Mouse (Mus musculus) testis, adult 2 months (tissue): ENCODE measurements at regions not wholly inside any gene's neighbourhood (a gene's known extent, or its start where the extent isn't known, plus 50 kb on each side); places are given as distances from the start of the nearest gene placed in this dataset.

Experiments used
- H3K27ac ChIP-seq: fragments of 200-500 bp; 2 replicates; pipeline ENCODE4 v1.5.1; 2012; ENCODE audit warnings: low read depth, low read length; ENCODE audit not compliant: control insufficient read depth, insufficient read depth
- H3K27me3 ChIP-seq: fragments of 200-500 bp; 2 replicates; pipeline ENCODE4 v1.6.1; 2012; ENCODE audit warnings: mild to moderate bottlenecking, low read length, moderate library complexity; ENCODE audit not compliant: control insufficient read depth, insufficient read depth
- H3K36me3 ChIP-seq: fragments of 200-500 bp; 2 replicates; pipeline ENCODE4 v1.6.1; 2012; ENCODE audit warnings: mild to moderate bottlenecking, low read length; ENCODE audit not compliant: control insufficient read depth, insufficient read depth
- H3K4me1 ChIP-seq: fragments of 200-500 bp; 2 replicates; pipeline ENCODE4 v1.6.1; 2012; ENCODE audit warnings: low read length; ENCODE audit not compliant: control insufficient read depth, insufficient read depth
- H3K4me3 ChIP-seq: fragments of 200-500 bp; 2 replicates; pipeline ENCODE4 v1.5.1; 2012; ENCODE audit warnings: low read depth, mild to moderate bottlenecking, low read length, moderate library complexity, mixed read lengths; ENCODE audit not compliant: control insufficient read depth
- CTCF ChIP-seq: fragments of 200-500 bp; IDR thresholded peaks from 2 replicates; pipeline ENCODE4 v1.5.1; 2012; ENCODE audit warnings: low read depth, mild to moderate bottlenecking, inconsistent platforms, low read length, moderate library complexity; ENCODE audit not compliant: control insufficient read depth, insufficient read depth, insufficient replicate concordance
- POLR2A ChIP-seq: fragments of 200-500 bp; IDR thresholded peaks from 2 replicates; pipeline ENCODE4 v1.6.1; 2012; ENCODE audit warnings: low read depth, mild to moderate bottlenecking, inconsistent platforms, low read length, moderate library complexity; ENCODE audit not compliant: control insufficient read depth

GRCm38 (mm10) chr11:48051156-48051866 is 62.5 kb upstream of the Sgcd start:
- H3K36me3 ChIP-seq = no peaks in the 10 kb centered on the region
- no peaks in the 10 kb centered on the region for H3K4me1 ChIP-seq
- no peak overlapping the region for H3K27ac ChIP-seq
- no peaks in the 10 kb centered on the region for H3K27me3 ChIP-seq
- H3K4me3 ChIP-seq = no peak overlapping the region
- TF ChIP-seq POLR2A (no peak), CTCF (no peak)

GRCm38 (mm10) chr11:48048311-48048710 is 59.5 kb upstream of the Sgcd start:
- Histone ChIP-seq H3K27ac (no peak overlapping the region), H3K4me1 (no peaks in the 10 kb centered on the region), H3K27me3 (no peaks in the 10 kb centered on the region), H3K36me3 (no peaks in the 10 kb centered on the region), H3K4me3 (no peak overlapping the region)
- TF ChIP-seq CTCF (no peak), POLR2A (no peak)
